Mouse (Mus musculus) E14TG2a.4 (cell line): Measurements from ENCODE around the gene Fbxo48.

Experiments used
- CTCF ChIP-seq: conservative IDR thresholded peaks from 2 replicates; pipeline ENCODE4 v1.5.1; 2014; ENCODE audit warnings: low read length
- NANOG ChIP-seq: IDR thresholded peaks from 2 replicates; pipeline ENCODE4 v1.6.1; 2014; ENCODE audit warnings: borderline replicate concordance, low read length, mixed read lengths

DNA sequence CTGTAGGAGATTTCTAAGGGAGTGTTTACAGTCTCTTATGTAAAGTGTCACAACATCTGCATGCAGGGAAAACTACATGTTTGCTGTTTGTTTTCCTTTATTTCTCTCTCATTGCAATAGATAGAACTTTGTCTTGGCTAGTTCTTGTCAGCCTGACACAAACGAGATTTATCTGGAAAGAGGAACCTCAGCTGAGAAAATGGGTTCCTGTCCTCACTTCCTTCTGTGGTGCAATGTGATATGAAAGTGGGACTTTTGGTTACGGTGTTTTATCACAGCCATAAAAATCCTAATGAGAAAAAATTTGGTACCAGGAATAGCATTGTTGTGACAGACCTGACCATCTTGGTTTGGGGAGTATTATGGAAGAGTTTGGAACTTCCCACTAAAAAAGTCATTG is 18.5 kb downstream of the Fbxo48 start:
- no peak for TF ChIP-seq CTCF
- TF ChIP-seq NANOG = no peak
